Mouse (Mus musculus) 3T3-L1 (cell line): ENCODE data around the gene Pfkfb1.

Experiments
- DNase-seq: peaks from one replicate; pipeline ENCODE4 v3.0.0-alpha.2; 2015; ENCODE audit warnings: low read depth, low spot score

The Pfkfb1 gene

GRCm38 (mm10) chrX:150588023-150588764 is at the start of gene Pfkfb1:
TSS of gene Pfkfb1 (plus strand) at chrX:150588229.
- DNase-seq: peak; percentile 86

GRCm38 (mm10) chrX:150540111-150540510 is 47.9 kb upstream of the Pfkfb1 start:
- DNase-seq: no peak

GRCm38 (mm10) chrX:150541684-150542083 is 46.3 kb upstream of the Pfkfb1 start:
- DNase-seq: no peak

GRCm38 (mm10) chrX:150547239-150547638 is 40.8 kb upstream of the Pfkfb1 start, which contains the start of gene Alas2:
TSS of gene Alas2 (plus strand) at chrX:150547375.
- no peak for DNase-seq

- DNase-seq: no peak
These were observed 38.4 kb upstream of the Pfkfb1 start for GRCm38 (mm10) chrX:150549639-150550038.

GRCm38 (mm10) chrX:150551986-150552385 is 36.0 kb upstream of the Pfkfb1 start:
- DNase-seq: no peak

- no peak for DNase-seq
These were observed 34.0 kb upstream of the Pfkfb1 start for GRCm38 (mm10) chrX:150554032-150554431.

- no peak for DNase-seq
These were observed 23.2 kb upstream of the Pfkfb1 start for GRCm38 (mm10) chrX:150564644-150565357.

- no peak for DNase-seq
These were observed 6.1 kb upstream of the Pfkfb1 start for GRCm38 (mm10) chrX:150581921-150582320.

GRCm38 (mm10) chrX:150585116-150585515 is 2.9 kb upstream of the Pfkfb1 start:
- DNase-seq: no peak

GRCm38 (mm10) chrX:150589696-150590095 is 1.7 kb downstream of the Pfkfb1 start, which contains the start of gene Apex2:
TSS of gene Apex2 (minus strand) at chrX:150589868.
- no peak for DNase-seq

GRCm38 (mm10) chrX:150593266-150594035 is 5.4 kb downstream of the Pfkfb1 start:
- DNase-seq: no peak

- DNase-seq: no peak
These were observed 6.1 kb downstream of the Pfkfb1 start for GRCm38 (mm10) chrX:150594176-150594575.

- no peak for DNase-seq
These were observed 7.2 kb downstream of the Pfkfb1 start for GRCm38 (mm10) chrX:150595016-150595760.

GRCm38 (mm10) chrX:150598882-150599281 is 10.9 kb downstream of the Pfkfb1 start:
- DNase-seq: no peak

- no peak for DNase-seq
These were observed 48.4 kb downstream of the Pfkfb1 start for GRCm38 (mm10) chrX:150636421-150636820.

- peak; percentile 25 for DNase-seq
These were observed 68.3 kb downstream of the Pfkfb1 start for GRCm38 (mm10) chrX:150656122-150656907.

GRCm38 (mm10) chrX:150656908-150657796 is 69.1 kb downstream of the Pfkfb1 start, which contains the start of gene Tro:
TSS of gene Tro (minus strand) at chrX:150657583.
- DNase-seq: no peak

GRCm38 (mm10) chrX:150657797-150658118 is 69.7 kb downstream of the Pfkfb1 start:
- no peak for DNase-seq

GRCm38 (mm10) chrX:150662809-150663208 is 74.8 kb downstream of the Pfkfb1 start:
- peak; percentile 17 for DNase-seq
